Mouse (Mus musculus): ENCODE measurements around the gene Podxl2. TPM values are rescaled to one million over a fixed set of nuclear protein-coding genes. Genes with fewer than 3 reads are reported as not detected.
A peak's percentile ranks its signal among the peaks of the same experiment; 100 is the strongest.

The Podxl2 gene
- polyA plus RNA-seq, 1 experiment, result 2.8 TPM

GRCm38 (mm10) chr6:88803051-88803450 lies 71.8 kb downstream of the Podxl2 start:
- no peaks in the 10 kb centered on the region for H3K36me3 ChIP-seq (ENCODE audit: control insufficient read depth, insufficient read depth)
- no peak overlapping the region for H3ac ChIP-seq (ENCODE audit: control insufficient read depth, insufficient read length, low read depth)
- H3K79me2 ChIP-seq (ENCODE audit: control insufficient read depth, insufficient read depth), result no peaks in the 10 kb centered on the region
- no peak overlapping the region for H3K4me3 ChIP-seq (ENCODE audit: insufficient read depth, poor library complexity, severe bottlenecking)
- no peaks in the 10 kb centered on the region for H3K27me3 ChIP-seq (ENCODE audit: control insufficient read depth, insufficient read depth, insufficient read length)
- H3K79me3 ChIP-seq (ENCODE audit: low read depth), result no peaks in the 10 kb centered on the region
- TF ChIP-seq MAX (IDR thresholded peaks at IDR 0.05) (no peak), FOSL1 (IDR thresholded peaks at IDR 0.05; ENCODE audit: insufficient read depth, low read length, poor library complexity, severe bottlenecking) (no peak), MYOG (IDR thresholded peaks at IDR 0.05; ENCODE audit: control insufficient read depth, extremely low read depth, insufficient read length) (no peak), MYOD1 (IDR thresholded peaks at IDR 0.05; ENCODE audit: control insufficient read depth, insufficient read length, low read depth) (no peak), CEBPB (IDR thresholded peaks at IDR 0.05; ENCODE audit: low read depth) (no peak), CTCF (IDR thresholded peaks at IDR 0.05; ENCODE audit: control insufficient read depth, insufficient read depth, insufficient read length) (no peak), USF1 (IDR thresholded peaks at IDR 0.05; ENCODE audit: low read depth) (no peak)

- TF ChIP-seq MYOD1 (IDR thresholded peaks at IDR 0.05; ENCODE audit: control insufficient read depth, insufficient read length, low read depth) (no peak), USF1 (IDR thresholded peaks at IDR 0.05; ENCODE audit: low read depth) (no peak), MAX (IDR thresholded peaks at IDR 0.05) (no peak), MYOG (IDR thresholded peaks at IDR 0.05; ENCODE audit: control insufficient read depth, extremely low read depth, insufficient read length) (no peak), FOSL1 (IDR thresholded peaks at IDR 0.05; ENCODE audit: insufficient read depth, low read length, poor library complexity, severe bottlenecking) (no peak), CTCF (IDR thresholded peaks at IDR 0.05; ENCODE audit: control insufficient read depth, insufficient read depth, insufficient read length) (no peak), CEBPB (IDR thresholded peaks at IDR 0.05; ENCODE audit: low read depth) (no peak)
Measured at GRCm38 (mm10) chr6:88800735-88801134, 74.1 kb downstream of the Podxl2 start.

GRCm38 (mm10) chr6:88800191-88800590 lies 74.7 kb downstream of the Podxl2 start:
- TF ChIP-seq MAX (IDR thresholded peaks at IDR 0.05) (no peak), CTCF (IDR thresholded peaks at IDR 0.05; ENCODE audit: control insufficient read depth, insufficient read depth, insufficient read length) (no peak), MYOD1 (IDR thresholded peaks at IDR 0.05; ENCODE audit: control insufficient read depth, insufficient read length, low read depth) (no peak), USF1 (IDR thresholded peaks at IDR 0.05; ENCODE audit: low read depth) (no peak), FOSL1 (IDR thresholded peaks at IDR 0.05; ENCODE audit: insufficient read depth, low read length, poor library complexity, severe bottlenecking) (no peak), CEBPB (IDR thresholded peaks at IDR 0.05; ENCODE audit: low read depth) (no peak), MYOG (IDR thresholded peaks at IDR 0.05; ENCODE audit: control insufficient read depth, extremely low read depth, insufficient read length) (no peak)
- no peak overlapping the region for H3K4me3 ChIP-seq (ENCODE audit: insufficient read depth, poor library complexity, severe bottlenecking)
- H3K36me3 ChIP-seq (ENCODE audit: control insufficient read depth, insufficient read depth), result no peaks in the 10 kb centered on the region
- no peaks in the 10 kb centered on the region for H3K79me3 ChIP-seq (ENCODE audit: low read depth)
- no peaks in the 10 kb centered on the region for H3K27me3 ChIP-seq (ENCODE audit: control insufficient read depth, insufficient read depth, insufficient read length)
- H3ac ChIP-seq (ENCODE audit: control insufficient read depth, insufficient read length, low read depth), result no peak overlapping the region
- H3K79me2 ChIP-seq (ENCODE audit: control insufficient read depth, insufficient read depth), result no peaks in the 10 kb centered on the region

More at GRCm38 (mm10) chr6:88800735-88801134, 74.1 kb downstream of the Podxl2 start:
- H3K4me3 ChIP-seq (ENCODE audit: insufficient read depth, poor library complexity, severe bottlenecking), result no peak overlapping the region
- H3K79me3 ChIP-seq (ENCODE audit: low read depth), result no peaks in the 10 kb centered on the region
- no peaks in the 10 kb centered on the region for H3K27me3 ChIP-seq (ENCODE audit: control insufficient read depth, insufficient read depth, insufficient read length)
- H3K79me2 ChIP-seq (ENCODE audit: control insufficient read depth, insufficient read depth), result no peaks in the 10 kb centered on the region
- H3K36me3 ChIP-seq (ENCODE audit: control insufficient read depth, insufficient read depth), result no peaks in the 10 kb centered on the region
- no peak overlapping the region for H3ac ChIP-seq (ENCODE audit: control insufficient read depth, insufficient read length, low read depth)

- no peaks in the 10 kb centered on the region for H3K36me3 ChIP-seq (ENCODE audit: control insufficient read depth, insufficient read depth)
- H3K79me3 ChIP-seq (ENCODE audit: low read depth), result no peaks in the 10 kb centered on the region
- no peaks in the 10 kb centered on the region for H3K79me2 ChIP-seq (ENCODE audit: control insufficient read depth, insufficient read depth)
- no peak overlapping the region for H3ac ChIP-seq (ENCODE audit: control insufficient read depth, insufficient read length, low read depth)
- TF ChIP-seq USF1 (IDR thresholded peaks at IDR 0.05; ENCODE audit: low read depth) (peak; percentile 78), CEBPB (IDR thresholded peaks at IDR 0.05; ENCODE audit: low read depth) (no peak), MAX (IDR thresholded peaks at IDR 0.05) (no peak)
- H3K4me3 ChIP-seq (ENCODE audit: insufficient read depth, poor library complexity, severe bottlenecking), result no peak overlapping the region
- no peaks in the 10 kb centered on the region for H3K27me3 ChIP-seq (ENCODE audit: control insufficient read depth, insufficient read depth, insufficient read length)
Measured at GRCm38 (mm10) chr6:88794561-88794971, 80.3 kb downstream of the Podxl2 start.

GRCm38 (mm10) chr6:88793872-88794271 lies 81.0 kb downstream of the Podxl2 start:
- TF ChIP-seq CTCF (IDR thresholded peaks at IDR 0.05; ENCODE audit: control insufficient read depth, insufficient read depth, insufficient read length), result no peak
- no peak for TF ChIP-seq MYOG (IDR thresholded peaks at IDR 0.05; ENCODE audit: control insufficient read depth, extremely low read depth, insufficient read length)
- TF ChIP-seq MAX (IDR thresholded peaks at IDR 0.05), result no peak
- TF ChIP-seq CEBPB (IDR thresholded peaks at IDR 0.05; ENCODE audit: low read depth), result no peak
- no peak for TF ChIP-seq USF1 (IDR thresholded peaks at IDR 0.05; ENCODE audit: low read depth)
- TF ChIP-seq MYOD1 (IDR thresholded peaks at IDR 0.05; ENCODE audit: control insufficient read depth, insufficient read length, low read depth), result no peak
- no peak for TF ChIP-seq FOSL1 (IDR thresholded peaks at IDR 0.05; ENCODE audit: insufficient read depth, low read length, poor library complexity, severe bottlenecking)

GRCm38 (mm10) chr6:88793243-88793642 lies 81.6 kb downstream of the Podxl2 start:
- TF ChIP-seq FOSL1 (IDR thresholded peaks at IDR 0.05; ENCODE audit: insufficient read depth, low read length, poor library complexity, severe bottlenecking), result no peak
- TF ChIP-seq CEBPB (IDR thresholded peaks at IDR 0.05; ENCODE audit: low read depth), result no peak
- TF ChIP-seq MYOG (IDR thresholded peaks at IDR 0.05; ENCODE audit: control insufficient read depth, extremely low read depth, insufficient read length), result no peak
- TF ChIP-seq USF1 (IDR thresholded peaks at IDR 0.05; ENCODE audit: low read depth), result no peak
- TF ChIP-seq CTCF (IDR thresholded peaks at IDR 0.05; ENCODE audit: control insufficient read depth, insufficient read depth, insufficient read length), result no peak
- no peak for TF ChIP-seq MYOD1 (IDR thresholded peaks at IDR 0.05; ENCODE audit: control insufficient read depth, insufficient read length, low read depth)
- TF ChIP-seq MAX (IDR thresholded peaks at IDR 0.05), result no peak
- no peak overlapping the region for H3ac ChIP-seq (ENCODE audit: control insufficient read depth, insufficient read length, low read depth)

More at GRCm38 (mm10) chr6:88793872-88794271, 81.0 kb downstream of the Podxl2 start:
- no peaks in the 10 kb centered on the region for H3K36me3 ChIP-seq (ENCODE audit: control insufficient read depth, insufficient read depth)
- H3K4me3 ChIP-seq (ENCODE audit: insufficient read depth, poor library complexity, severe bottlenecking), result no peak overlapping the region
- no peak overlapping the region for H3ac ChIP-seq (ENCODE audit: control insufficient read depth, insufficient read length, low read depth)
- no peaks in the 10 kb centered on the region for H3K27me3 ChIP-seq (ENCODE audit: control insufficient read depth, insufficient read depth, insufficient read length)
- H3K79me3 ChIP-seq (ENCODE audit: low read depth), result no peaks in the 10 kb centered on the region
- H3K79me2 ChIP-seq (ENCODE audit: control insufficient read depth, insufficient read depth), result no peaks in the 10 kb centered on the region

More at GRCm38 (mm10) chr6:88793243-88793642, 81.6 kb downstream of the Podxl2 start:
- Histone ChIP-seq H3K79me2 (ENCODE audit: control insufficient read depth, insufficient read depth) (no peaks in the 10 kb centered on the region), H3K4me3 (ENCODE audit: insufficient read depth, poor library complexity, severe bottlenecking) (no peak overlapping the region), H3K79me3 (ENCODE audit: low read depth) (no peaks in the 10 kb centered on the region), H3K36me3 (ENCODE audit: control insufficient read depth, insufficient read depth) (no peaks in the 10 kb centered on the region), H3K27me3 (ENCODE audit: control insufficient read depth, insufficient read depth, insufficient read length) (no peaks in the 10 kb centered on the region)

Measured in C2C12 (cell line).